Mouse (Mus musculus): ENCODE data around the gene Pam16. TPM values are rescaled to one million over a fixed set of nuclear protein-coding genes. Genes with fewer than 3 reads are reported as not detected.
A peak's percentile ranks its signal among the peaks of the same experiment; 100 is the strongest.

Pam16 gene
- total RNA-seq, 1 experiment = 131 TPM

GRCm38 (mm10) chr16:4599616-4600015 lies 25.2 kb downstream of the Pam16 start:
- Histone ChIP-seq H3K4me1 (ENCODE audit: control insufficient read depth in 2 of 2, insufficient read depth in 2 of 2, low read length in 2 of 2, poor library complexity in 1 of 2) (peaks cover 33 to 79% of the 10 kb centered on the region in 2 experiments), H3K4me3 (ENCODE audit: insufficient read depth in 1 of 2, low read depth in 1 of 2, low read length in 2 of 2, poor library complexity in 1 of 2, severe bottlenecking in 1 of 2) (no peak overlapping the region), H3K36me3 (ENCODE audit: control insufficient read depth, insufficient read depth, low read length, poor library complexity, severe bottlenecking) (no peaks in the 10 kb centered on the region), H3K27ac (ENCODE audit: insufficient read depth, low read depth, low read length, poor library complexity, severe bottlenecking) (no peak overlapping the region), H3K9ac (ENCODE audit: insufficient read depth, low read depth, low read length, poor library complexity, severe bottlenecking) (no peak overlapping the region), H3K9me3 (ENCODE audit: control insufficient read depth, insufficient read depth, low read depth, low read length) (no peaks in the 10 kb centered on the region)
- DNase-seq (ENCODE audit: low read depth, low spot score) = no peak
- in situ Hi-C loops (cut with MboI; ENCODE audit: low sequenced_read_pairs in 2 of 2, unreplicated experiment in 2 of 2) = no loop called here
- TF ChIP-seq CHD2 (IDR thresholded peaks at IDR 0.05; ENCODE audit: low read depth, low read length) = no peak
- TF ChIP-seq MAFK (IDR thresholded peaks at IDR 0.05; ENCODE audit: insufficient read depth, low read depth, low read length) = no peak
- TF ChIP-seq ZC3H11A (IDR thresholded peaks at IDR 0.05; ENCODE audit: borderline replicate concordance, low read depth, low read length) = no peak
- TF ChIP-seq HCFC1 (IDR thresholded peaks at IDR 0.05; ENCODE audit: borderline replicate concordance, insufficient read depth, low read length) = no peak
- no peak for TF ChIP-seq ZNF384 (IDR thresholded peaks at IDR 0.05; ENCODE audit: low read depth, low read length)

- Histone ChIP-seq H3K36me3 (ENCODE audit: control insufficient read depth, insufficient read depth, low read length, poor library complexity, severe bottlenecking) (no peaks in the 10 kb centered on the region), H3K9me3 (ENCODE audit: control insufficient read depth, insufficient read depth, low read depth, low read length) (no peaks in the 10 kb centered on the region), H3K4me1 (ENCODE audit: control insufficient read depth in 2 of 2, insufficient read depth in 2 of 2, low read length in 2 of 2, poor library complexity in 1 of 2) (peaks cover 29 to 73% of the 10 kb centered on the region in 2 experiments), H3K4me3 (ENCODE audit: insufficient read depth in 1 of 2, low read depth in 1 of 2, low read length in 2 of 2, poor library complexity in 1 of 2, severe bottlenecking in 1 of 2) (no peak overlapping the region), H3K27ac (ENCODE audit: insufficient read depth, low read depth, low read length, poor library complexity, severe bottlenecking) (no peak overlapping the region), H3K9ac (ENCODE audit: insufficient read depth, low read depth, low read length, poor library complexity, severe bottlenecking) (no peak overlapping the region)
- in situ Hi-C loops (cut with MboI; ENCODE audit: low sequenced_read_pairs in 2 of 2, unreplicated experiment in 2 of 2) = no loop called here
- TF ChIP-seq MAFK (IDR thresholded peaks at IDR 0.05; ENCODE audit: insufficient read depth, low read depth, low read length) = no peak
- TF ChIP-seq HCFC1 (IDR thresholded peaks at IDR 0.05; ENCODE audit: borderline replicate concordance, insufficient read depth, low read length) = no peak
- no peak for TF ChIP-seq ZNF384 (IDR thresholded peaks at IDR 0.05; ENCODE audit: low read depth, low read length)
- TF ChIP-seq CHD2 (IDR thresholded peaks at IDR 0.05; ENCODE audit: low read depth, low read length) = no peak
- no peak for TF ChIP-seq ZC3H11A (IDR thresholded peaks at IDR 0.05; ENCODE audit: borderline replicate concordance, low read depth, low read length)
- DNase-seq (ENCODE audit: low read depth, low spot score) = no peak
Observed at GRCm38 (mm10) chr16:4598891-4599543, 25.8 kb downstream of the Pam16 start.

GRCm38 (mm10) chr16:4598041-4598440 lies 26.7 kb downstream of the Pam16 start:
- TF ChIP-seq CHD2 (IDR thresholded peaks at IDR 0.05; ENCODE audit: low read depth, low read length) (no peak), ZNF384 (IDR thresholded peaks at IDR 0.05; ENCODE audit: low read depth, low read length) (no peak), HCFC1 (IDR thresholded peaks at IDR 0.05; ENCODE audit: borderline replicate concordance, insufficient read depth, low read length) (no peak), MAFK (IDR thresholded peaks at IDR 0.05; ENCODE audit: insufficient read depth, low read depth, low read length) (no peak), ZC3H11A (IDR thresholded peaks at IDR 0.05; ENCODE audit: borderline replicate concordance, low read depth, low read length) (no peak)

GRCm38 (mm10) chr16:4597296-4597695 lies 27.5 kb downstream of the Pam16 start:
- Histone ChIP-seq H3K4me3 (ENCODE audit: insufficient read depth in 1 of 2, low read depth in 1 of 2, low read length in 2 of 2, poor library complexity in 1 of 2, severe bottlenecking in 1 of 2) (no peak overlapping the region), H3K4me1 (ENCODE audit: control insufficient read depth in 2 of 2, insufficient read depth in 2 of 2, low read length in 2 of 2, poor library complexity in 1 of 2) (peaks cover 19 to 56% of the 10 kb centered on the region in 2 experiments), H3K9ac (ENCODE audit: insufficient read depth, low read depth, low read length, poor library complexity, severe bottlenecking) (no peak overlapping the region), H3K36me3 (ENCODE audit: control insufficient read depth, insufficient read depth, low read length, poor library complexity, severe bottlenecking) (no peaks in the 10 kb centered on the region), H3K9me3 (ENCODE audit: control insufficient read depth, insufficient read depth, low read depth, low read length) (no peaks in the 10 kb centered on the region), H3K27ac (ENCODE audit: insufficient read depth, low read depth, low read length, poor library complexity, severe bottlenecking) (no peak overlapping the region)
- no peak for TF ChIP-seq MAFK (IDR thresholded peaks at IDR 0.05; ENCODE audit: insufficient read depth, low read depth, low read length)
- TF ChIP-seq HCFC1 (IDR thresholded peaks at IDR 0.05; ENCODE audit: borderline replicate concordance, insufficient read depth, low read length) = no peak
- TF ChIP-seq ZNF384 (IDR thresholded peaks at IDR 0.05; ENCODE audit: low read depth, low read length) = no peak
- TF ChIP-seq CHD2 (IDR thresholded peaks at IDR 0.05; ENCODE audit: low read depth, low read length) = no peak
- no peak for TF ChIP-seq ZC3H11A (IDR thresholded peaks at IDR 0.05; ENCODE audit: borderline replicate concordance, low read depth, low read length)
- no peak for DNase-seq (ENCODE audit: low read depth, low spot score)
- in situ Hi-C loops (cut with MboI; ENCODE audit: low sequenced_read_pairs in 2 of 2, unreplicated experiment in 2 of 2) = no loop called here

More at GRCm38 (mm10) chr16:4598041-4598440, 26.7 kb downstream of the Pam16 start:
- H3K4me3 ChIP-seq (ENCODE audit: insufficient read depth in 1 of 2, low read depth in 1 of 2, low read length in 2 of 2, poor library complexity in 1 of 2, severe bottlenecking in 1 of 2) = no peak overlapping the region
- H3K36me3 ChIP-seq (ENCODE audit: control insufficient read depth, insufficient read depth, low read length, poor library complexity, severe bottlenecking) = no peaks in the 10 kb centered on the region
- no peak for DNase-seq (ENCODE audit: low read depth, low spot score)
- peaks cover 25 to 63% of the 10 kb centered on the region in 2 experiments for H3K4me1 ChIP-seq (ENCODE audit: control insufficient read depth in 2 of 2, insufficient read depth in 2 of 2, low read length in 2 of 2, poor library complexity in 1 of 2)
- in situ Hi-C loops (cut with MboI; ENCODE audit: low sequenced_read_pairs in 2 of 2, unreplicated experiment in 2 of 2) = no loop called here
- no peaks in the 10 kb centered on the region for H3K9me3 ChIP-seq (ENCODE audit: control insufficient read depth, insufficient read depth, low read depth, low read length)
- peak overlapping the region; percentile 15; the same call in 1 of the 2 replicates for H3K9ac ChIP-seq (ENCODE audit: insufficient read depth, low read depth, low read length, poor library complexity, severe bottlenecking)
- no peak overlapping the region; the same call in 1 of the 2 replicates for H3K27ac ChIP-seq (ENCODE audit: insufficient read depth, low read depth, low read length, poor library complexity, severe bottlenecking)
